Mouse (Mus musculus) 3T3-L1 (cell line): ENCODE measurements around the gene Mapk14.
A peak's percentile ranks its signal among the peaks of the same experiment; 100 is the strongest.

Source experiments
- DNase-seq: peaks from one replicate; pipeline ENCODE4 v3.0.0-alpha.2; 2015; ENCODE audit warnings: low read depth, low spot score

The Mapk14 gene

DNA sequence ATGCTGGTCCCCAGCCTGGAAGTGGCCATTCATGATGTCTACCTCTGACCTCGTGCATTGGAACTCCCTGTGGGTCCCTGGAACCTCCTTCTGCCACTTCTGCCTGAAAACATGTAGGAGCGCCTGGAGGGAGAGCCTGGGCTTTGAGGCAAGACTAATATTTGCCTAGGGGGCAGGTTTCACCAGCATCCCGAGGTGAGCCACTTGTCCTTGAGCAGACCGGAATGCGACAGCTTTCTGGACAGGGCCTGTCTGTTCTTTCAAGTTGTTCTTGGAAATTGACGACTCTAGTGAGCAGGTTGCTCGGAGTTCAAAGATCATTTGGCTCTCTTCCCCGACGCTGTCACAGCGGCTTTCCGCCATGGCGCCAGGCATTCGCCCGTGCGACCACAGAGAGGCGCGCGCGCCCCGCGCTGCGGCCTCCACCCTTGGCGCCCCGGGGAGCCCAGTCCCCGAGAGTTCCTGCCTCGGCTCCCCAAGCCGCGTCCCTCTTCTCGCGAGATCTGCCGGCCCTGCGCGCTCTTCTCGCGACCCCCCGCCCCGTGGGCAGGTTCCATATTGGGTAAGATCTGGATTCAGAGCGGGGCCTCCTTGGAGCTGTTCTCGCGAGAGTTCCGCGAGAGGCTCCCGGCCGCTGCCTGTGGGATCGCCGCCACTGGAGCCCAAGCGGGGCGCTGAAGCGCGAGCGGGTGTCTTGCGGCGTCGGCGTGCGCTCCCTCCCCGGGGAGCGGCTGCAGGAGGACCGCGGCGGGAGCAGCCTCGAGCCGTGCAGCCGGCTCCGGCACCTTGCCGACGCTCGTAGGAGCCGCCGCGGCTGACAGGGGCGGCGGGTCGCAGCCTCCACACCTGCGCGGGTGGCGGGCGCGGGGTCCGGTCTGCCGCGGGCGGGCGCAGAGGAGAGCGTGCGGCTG, at the start of gene Mapk14:
Gene Mapk14 (plus strand): TSS at position 554 of the 911 bp plus-strand sequence.
- DNase-seq, result peak; percentile 99

DNA sequence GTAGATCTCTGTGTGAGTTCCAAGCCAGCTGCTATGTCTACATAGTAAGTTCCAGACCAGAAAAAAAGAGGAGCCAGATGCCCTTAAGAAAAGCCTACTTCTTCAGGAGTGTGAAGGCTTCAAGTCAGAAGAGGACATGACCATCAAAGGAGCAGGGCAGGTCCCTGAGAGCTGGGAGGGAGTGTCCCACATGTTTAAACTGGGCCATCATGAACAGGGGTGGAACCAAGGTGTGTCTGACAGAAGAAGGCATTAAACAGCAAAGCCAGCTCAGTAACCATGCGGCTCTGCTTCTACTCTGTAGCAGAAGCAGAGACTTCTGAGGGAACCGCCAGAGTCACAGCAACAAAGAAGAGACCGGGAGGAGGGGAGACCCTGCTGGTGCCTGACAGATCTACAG, 47.4 kb upstream of the Mapk14 start:
- no peak for DNase-seq

DNA sequence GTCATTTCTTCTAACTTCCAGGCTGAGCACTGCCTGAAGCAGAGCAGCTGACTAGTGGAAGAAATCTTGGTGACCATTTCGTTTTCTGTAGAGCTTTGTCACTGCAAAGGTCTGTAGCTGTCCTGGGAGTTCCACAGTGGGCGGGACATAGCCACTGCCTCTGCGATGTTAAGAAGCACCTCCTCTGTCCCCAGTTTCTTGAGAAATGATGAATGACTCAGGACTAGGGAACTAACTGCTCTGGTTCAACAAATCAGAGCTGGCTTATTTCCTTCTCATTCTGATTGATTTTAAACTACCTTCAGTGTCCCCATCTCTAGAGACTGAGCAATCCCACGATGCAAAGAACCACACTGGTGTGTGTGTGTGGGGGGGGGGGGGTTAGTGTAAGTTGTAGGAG, 47.0 kb upstream of the Mapk14 start:
- no peak for DNase-seq

DNA sequence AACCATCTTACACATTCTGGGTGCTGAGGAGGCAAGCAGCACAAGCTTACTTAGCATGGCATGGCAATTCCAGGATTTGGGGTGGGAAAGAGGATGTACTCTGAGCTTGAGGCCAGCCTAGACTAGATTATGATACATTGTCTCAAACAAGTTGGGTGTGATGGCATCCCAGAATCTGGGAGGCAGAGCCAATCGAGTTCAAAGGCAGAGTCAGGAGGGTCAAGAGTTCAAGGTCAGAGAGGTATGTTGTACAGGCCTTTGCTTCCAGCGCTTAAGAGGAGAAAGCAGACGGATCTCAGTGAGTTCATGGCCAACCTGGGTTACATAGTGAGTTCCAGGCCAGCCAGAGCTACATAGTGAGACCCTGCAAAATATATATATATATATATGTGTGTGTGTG, 44.9 kb upstream of the Mapk14 start:
- no peak for DNase-seq

DNA sequence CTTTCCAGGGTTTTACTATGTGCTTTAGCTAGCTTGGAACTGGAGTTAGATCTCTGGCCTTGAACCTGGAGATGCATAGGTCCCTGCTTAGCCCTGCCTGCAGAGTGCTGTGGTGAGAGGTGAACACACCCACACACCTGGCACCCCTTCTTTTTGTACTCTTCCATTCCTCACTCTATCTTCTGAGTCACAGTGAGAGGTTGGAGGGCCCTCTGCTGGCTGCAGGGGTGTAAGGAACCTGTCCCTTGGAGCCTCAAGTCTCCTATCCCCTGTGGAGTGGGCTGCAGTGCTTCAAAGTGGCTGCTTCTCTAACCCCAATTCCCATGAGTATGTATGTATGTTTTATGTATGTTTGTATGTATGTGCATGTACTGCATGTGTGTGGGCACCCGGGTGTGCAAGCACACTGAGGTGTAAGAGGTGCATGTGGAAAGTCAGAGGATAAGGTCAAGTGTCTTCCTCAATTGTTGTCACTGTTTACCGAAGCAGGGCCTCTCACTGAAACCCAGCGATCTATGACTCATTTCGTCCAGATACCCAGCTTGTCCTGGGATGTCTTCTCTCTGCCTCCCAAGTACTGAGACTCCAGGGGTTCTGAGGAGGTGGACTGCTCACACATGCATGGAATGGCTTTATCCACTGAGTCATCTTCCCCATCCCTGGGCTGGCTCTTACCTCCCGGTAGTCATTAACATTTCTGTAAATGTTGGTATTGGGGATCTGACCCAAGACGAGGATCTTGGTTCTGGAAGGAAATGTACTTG, 42.3 kb upstream of the Mapk14 start:
- DNase-seq, result peak; percentile 57

DNA sequence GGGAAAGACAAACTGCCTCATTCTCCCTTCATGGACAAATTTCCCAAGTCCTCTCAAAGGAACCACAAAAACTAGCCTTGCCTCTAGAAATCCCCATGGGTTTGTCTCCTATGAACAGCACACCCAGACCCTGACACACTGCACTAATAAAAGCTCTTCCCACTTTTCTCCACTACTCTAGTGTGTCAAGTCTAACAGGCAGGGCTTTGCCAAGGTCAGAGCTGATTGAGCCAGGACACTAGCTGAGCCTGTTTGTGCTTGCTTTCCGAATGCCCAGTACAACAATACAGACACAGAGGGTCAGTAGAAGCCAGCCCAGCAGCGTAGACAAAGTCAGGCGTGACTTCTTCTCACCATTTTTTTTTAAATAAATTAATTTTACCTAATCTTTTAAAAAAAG, 40.9 kb upstream of the Mapk14 start:
- no peak for DNase-seq

DNA sequence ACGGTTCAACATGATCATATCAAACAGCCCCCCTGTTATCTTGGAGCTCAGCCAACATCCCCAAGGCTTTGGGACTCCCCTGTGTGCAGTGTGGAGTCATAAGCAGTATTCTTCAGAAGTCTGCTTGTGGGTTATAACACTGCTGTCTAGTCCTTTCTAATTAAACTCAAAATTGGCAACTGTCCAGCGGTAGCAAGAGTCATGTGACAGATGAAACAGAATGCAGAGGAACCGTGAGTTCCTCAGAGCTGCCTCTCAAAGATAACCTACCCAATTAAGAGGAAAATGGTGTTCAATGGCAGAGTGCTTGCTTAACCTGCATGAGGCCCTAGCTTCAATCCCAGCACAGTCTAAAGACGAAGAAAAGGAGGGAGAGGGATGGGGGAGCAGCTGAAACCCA, 33.2 kb upstream of the Mapk14 start:
- no peak for DNase-seq

DNA sequence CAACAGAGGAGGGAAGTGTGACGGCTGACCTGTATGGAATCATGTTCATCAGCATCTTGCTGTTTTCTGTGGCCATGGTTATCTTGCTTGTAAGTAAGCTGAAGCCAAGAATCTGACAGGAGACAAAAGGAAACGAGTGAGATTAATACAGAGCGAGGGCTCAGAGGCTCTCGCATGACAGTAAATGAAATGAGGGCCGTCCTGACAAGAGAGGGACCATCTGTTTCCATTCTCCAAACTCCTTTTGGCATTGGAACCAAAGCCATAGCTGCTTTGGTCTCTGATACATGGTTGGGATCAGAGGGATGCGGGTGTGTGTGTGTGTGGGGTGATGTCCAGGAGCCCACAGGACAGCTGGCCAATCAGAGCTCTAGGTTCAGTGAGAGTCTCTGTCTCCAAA, 31.6 kb upstream of the Mapk14 start:
- DNase-seq, result no peak

DNA sequence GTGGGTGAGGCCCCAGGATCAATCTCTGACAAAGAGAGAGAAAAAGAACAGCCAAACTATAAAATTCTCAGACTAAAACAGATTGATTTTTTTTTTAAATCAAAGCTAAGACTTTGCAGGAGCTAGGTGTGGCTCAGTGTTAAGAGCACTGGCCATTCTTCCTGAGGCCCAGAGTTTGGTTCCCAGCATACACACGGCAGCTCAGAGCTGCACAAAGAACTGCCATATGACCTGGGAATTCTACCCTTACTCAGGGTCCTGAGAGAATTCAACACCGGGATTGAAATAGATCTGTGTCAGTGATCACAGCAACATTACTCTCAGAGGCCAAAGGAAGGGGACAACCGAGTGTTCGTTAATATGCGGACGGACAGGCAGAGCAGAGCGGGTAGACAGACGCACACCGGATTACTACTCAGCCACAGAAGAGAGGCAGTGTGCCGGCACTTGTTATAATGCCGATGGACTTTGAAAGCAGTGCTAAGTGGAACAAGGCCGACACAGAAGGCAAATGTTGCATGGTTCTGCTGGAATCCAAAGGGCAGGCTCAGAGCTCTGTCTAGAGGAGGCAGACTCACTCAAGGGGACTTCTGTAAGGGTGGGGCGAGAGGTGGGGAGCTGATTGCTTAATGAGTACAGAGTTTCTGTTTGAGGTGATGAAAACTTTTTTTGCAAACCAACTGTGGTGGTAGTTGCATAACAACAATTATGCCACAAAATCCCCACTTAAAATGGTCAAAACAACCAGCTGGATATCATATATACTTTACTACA, 8.6 kb upstream of the Mapk14 start:
- DNase-seq, result no peak

DNA sequence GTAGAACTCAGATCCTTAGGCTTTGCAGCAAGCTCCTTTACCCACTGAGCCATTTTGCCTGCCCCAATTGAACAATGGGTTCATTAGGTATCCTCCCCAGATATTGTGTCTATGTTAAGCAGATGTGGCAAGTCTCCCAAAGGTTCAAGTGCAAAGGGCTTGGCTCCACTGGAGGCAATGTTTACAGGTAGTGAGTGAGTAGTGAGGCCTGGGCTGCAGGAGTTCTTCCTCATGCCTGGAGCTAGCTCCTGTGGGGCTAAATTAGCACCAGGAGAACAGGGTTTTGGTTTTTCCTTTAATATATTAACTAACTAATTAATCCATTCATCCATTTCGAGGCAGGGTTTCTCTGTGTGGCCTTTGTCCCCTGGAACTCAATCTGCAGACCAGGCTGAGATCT, 7.5 kb upstream of the Mapk14 start:
- no peak for DNase-seq

DNA sequence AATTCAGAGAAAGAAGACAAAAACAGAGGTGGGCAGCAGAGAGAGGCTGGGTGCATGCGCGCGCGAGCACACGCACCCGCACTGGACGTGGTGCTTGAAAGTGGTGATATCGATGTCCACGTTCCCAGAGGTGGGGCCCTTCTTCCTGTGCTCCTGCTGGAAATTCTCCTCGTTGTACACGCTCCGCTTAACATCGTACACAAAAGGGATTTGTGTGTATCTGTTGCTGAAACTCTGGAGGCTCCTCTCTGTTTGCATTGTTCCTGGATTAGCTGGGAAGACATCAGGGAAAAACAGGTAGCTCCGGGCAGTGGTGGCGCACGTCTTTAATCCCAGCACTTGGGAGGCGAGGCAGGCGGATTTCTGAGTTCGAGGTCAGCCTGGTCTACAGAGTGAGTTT, 6.5 kb upstream of the Mapk14 start:
- DNase-seq, result no peak

DNA sequence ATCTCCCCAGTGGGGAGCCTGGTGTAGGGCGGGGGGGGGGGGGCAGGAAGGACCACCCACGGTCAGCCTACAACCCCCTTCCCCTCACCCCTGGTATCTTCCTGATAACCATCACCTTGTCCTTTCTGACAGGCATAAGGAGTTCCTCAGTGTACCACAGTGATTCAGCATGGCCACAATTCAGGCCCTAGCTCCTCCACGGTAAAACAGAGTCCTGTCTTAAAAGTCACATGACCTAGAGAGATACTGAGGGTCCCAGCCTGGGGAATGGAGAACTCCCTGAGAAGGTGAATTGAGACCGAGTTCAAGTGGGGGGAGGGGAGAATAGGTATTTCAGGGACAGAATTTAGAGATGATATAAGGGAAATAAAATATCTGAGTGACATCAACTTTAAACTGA, 3.8 kb upstream of the Mapk14 start:
- DNase-seq, result no peak

DNA sequence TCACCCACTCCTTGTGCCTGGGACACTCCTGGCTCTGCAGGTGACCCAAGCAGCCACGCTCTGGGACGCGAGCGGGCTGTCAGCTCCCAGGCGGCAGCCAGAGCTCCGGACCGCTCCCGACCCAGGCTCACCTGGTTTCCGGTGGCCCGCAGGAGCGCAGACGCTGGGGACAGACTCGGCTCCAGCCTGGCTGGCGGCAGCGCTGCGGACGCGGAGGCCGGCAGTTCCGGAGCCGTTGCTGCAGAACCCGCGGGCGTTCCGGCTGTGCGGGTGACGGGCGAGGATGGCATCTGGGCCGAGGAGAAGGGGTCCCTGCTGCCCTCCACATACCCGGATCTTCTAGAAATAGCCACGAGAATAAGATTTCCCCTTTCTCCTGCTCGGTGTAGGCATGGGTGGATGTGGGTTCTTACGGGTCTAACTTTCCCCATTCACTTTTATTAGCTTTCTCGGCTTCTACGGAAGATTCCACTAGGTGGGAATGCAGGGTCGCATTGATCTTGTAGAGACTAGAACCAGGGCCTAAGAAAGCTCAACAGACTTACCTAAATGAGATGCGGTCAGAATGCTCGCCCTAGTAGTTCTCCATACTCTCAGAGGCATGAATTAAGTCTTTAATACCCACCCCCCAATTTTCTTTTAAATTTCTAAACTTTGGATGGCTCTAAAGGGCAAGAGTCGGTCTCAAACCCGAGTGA, 1.4 kb upstream of the Mapk14 start, which contains the start of gene Slc26a8:
Gene Slc26a8 (minus strand): TSS at position 648 of the 698 bp plus-strand sequence.
- DNase-seq, result no peak

DNA sequence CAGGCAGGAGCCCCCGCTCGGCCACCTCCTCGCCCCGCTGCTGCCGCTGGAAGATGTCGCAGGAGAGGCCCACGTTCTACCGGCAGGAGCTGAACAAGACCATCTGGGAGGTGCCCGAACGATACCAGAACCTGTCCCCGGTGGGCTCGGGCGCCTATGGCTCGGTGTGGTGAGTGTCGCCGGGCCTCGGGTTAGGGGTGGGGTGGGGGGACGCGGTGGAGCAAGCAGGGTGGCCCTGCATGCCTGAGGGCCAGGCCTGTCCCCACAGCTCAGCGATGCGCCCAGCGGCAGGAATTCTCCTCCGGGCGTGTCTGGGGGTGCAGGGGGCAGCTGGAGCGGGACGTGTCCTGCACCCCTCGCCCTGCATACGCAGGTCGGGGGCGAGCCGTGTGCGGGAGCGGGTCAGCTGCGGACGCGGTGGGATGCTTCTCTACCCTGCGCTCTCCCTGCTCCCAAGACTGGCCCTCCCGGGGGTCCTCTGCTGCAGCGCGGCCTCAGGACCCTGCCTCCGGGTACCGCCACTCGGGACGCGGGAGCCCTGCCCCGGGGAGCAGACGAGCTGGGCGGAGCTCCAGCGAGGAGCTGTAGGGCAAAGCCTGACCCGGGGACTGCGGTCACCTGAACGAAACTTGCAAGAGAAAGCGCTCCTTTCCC, 685 bp downstream of the Mapk14 start:
- DNase-seq, result peak; percentile 50

DNA sequence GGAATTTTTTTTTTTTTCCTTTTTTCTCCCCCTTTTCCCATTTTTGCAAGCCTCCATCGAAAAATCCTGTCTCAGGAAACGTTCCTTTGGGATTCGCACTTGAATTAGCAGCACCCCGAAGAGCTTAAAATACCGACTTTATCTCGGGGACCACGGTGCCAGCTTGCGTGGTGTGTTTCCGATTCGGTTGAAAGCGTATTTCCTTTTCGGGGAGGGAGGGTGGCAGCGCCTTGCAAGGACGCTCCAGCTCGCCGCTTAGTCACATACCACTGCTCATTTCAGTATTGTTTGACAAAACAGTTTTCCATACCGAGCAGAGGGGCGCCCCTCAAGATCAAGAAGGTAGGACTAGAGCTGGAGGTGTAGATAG, 1.2 kb downstream of the Mapk14 start:
- peak; percentile 58 for DNase-seq

DNA sequence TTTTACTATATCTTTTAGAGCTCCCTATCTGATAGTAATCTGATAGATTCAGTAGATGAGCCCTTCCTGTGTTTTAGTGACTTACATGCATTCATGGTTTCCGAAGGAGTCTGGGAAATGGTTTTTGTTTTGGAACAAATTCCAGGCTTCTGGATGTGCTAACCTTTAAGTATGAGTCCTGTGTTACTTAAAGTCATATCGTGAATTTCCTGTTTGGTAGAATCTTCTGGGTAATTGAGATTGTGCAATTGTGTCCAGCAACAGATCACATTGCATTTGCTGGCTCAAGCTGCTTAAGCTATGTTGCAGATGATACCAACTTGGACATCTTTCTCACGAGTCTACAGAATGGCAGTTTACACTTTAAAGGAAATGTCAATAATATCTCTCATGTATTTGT, 2.0 kb downstream of the Mapk14 start:
- DNase-seq, result peak; percentile 59

DNA sequence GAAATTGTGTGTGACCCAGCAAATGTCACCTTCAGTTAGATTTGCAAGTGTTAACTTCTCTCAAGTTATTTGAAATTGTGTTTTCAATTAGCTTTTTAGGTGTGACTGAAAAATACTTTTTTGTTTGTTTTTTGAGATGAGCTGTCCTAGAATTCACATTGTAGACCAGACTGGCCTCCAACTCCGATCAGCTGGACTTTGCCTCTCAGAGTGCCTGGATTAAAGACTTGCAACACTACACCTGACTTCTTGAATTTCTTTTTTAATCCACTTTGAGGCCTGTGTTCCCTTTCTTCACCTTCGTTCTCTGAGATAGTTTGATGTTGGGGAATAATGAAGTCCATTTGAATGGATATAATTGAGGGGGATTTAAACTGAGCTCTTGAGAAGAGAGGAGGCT, 2.9 kb downstream of the Mapk14 start:
- DNase-seq, result no peak

DNA sequence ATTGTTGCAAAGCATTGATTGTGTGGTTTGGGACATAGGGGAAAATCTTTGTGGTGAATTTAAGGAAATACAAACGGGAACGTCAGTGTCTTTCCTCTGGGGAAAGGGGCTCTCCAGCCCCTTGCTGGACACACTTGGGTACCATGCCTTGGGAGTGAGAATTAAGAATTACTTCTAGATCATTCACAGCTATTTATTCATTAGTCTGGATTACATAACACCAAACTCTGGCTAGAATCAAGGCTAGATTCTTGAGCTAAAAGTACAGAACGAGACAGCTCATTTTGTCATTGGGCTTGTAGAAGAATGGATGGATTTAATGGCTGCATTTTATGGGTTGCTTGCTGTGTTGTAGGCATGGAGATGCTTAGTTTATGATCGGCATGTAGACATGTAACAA, 3.7 kb downstream of the Mapk14 start:
- no peak for DNase-seq

DNA sequence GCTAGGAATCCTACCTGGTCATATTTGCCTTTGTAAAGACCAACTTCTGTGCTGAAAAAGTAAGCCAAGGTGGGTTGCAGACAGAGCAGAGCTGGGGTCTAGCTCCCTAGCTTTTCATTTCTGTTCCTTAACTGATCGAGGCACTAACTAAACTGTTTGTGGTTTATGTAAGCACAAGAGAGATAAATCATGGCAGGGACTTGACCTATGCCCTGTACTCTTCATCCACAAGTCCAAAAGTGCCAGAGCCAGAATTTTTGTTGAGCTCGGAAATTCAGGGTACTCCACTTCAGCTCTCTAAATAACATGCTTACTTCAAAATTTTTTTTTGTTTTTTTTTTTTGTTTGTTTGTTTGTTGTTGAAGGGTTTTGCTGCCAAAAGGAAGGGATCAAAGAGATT, 5.5 kb downstream of the Mapk14 start:
- DNase-seq, result no peak

DNA sequence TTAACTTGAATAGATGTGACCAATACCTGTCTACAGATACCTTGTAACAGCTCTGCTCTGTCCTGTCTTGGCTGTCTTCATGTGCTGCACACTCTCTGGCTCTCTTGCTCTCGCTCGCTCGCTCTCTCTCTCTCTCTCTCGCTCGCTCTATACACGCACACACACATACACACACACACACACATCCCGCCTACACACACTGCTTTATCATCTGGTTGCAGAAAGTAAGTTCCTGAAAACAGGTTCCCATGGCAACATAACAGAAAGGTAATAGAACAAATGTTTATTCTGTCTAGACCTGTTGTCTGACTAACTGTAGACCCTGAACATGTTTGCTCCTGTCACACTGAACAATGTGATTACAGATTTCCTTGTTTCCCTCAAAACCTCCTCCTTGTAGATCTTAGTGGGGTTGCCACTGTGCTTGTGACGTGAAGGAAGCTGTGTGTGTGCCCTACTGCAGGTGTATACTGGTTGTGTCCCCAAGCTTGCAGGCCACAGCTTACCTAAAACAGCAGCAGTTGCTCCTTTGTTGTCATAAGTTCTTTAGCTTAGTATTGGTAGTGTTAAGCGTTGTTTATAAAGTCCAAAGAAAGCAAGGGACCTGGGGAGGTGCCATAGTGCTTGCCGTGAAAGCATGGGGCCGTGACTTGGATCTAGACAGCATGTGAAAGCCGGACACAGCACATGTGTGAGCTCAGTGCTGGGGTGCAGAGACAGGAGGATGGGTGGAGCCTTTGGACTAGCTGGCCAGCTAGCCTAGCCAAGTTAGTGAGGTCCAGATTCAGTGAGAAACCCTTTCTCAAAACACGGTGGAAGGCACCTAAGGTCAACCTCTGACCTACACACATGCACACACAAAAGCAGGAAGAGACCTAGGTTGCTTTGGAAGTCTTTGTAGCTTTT, 6.4 kb downstream of the Mapk14 start:
- no peak for DNase-seq
